Mouse (Mus musculus) ES-E14 (cell line): ENCODE measurements at regions not wholly inside any gene's neighbourhood (a gene's known extent, or its start where the extent isn't known, plus 50 kb on each side); places are given as distances from the start of the nearest gene placed in this dataset.

Experiments used
- DNase-seq: peaks from one replicate; pipeline ENCODE4 v3.0.0-alpha.2; 2013; ENCODE audit warnings: low read depth, low spot score
- H3K27ac ChIP-seq: 2 replicates; pipeline ENCODE4 v1.5.1; 2012; ENCODE audit warnings: low read depth, mild to moderate bottlenecking, low read length, moderate library complexity, mixed read lengths; ENCODE audit not compliant: poor library complexity, insufficient read depth, severe bottlenecking
- H3K36me3 ChIP-seq: 2 replicates; pipeline ENCODE4 v1.6.1; 2012; ENCODE audit warnings: mild to moderate bottlenecking, low read length, moderate library complexity, mixed read lengths; ENCODE audit not compliant: control insufficient read depth, poor library complexity, insufficient read depth, severe bottlenecking
- H3K4me1 ChIP-seq, 2 experiments: fragments of 150-350 bp in 1 of 2; sonication (generic) in 1 of 2; 2 replicates each; pipeline ENCODE4 v1.6.1; 2012; ENCODE audit warnings: low read length in 2 of 2, mild to moderate bottlenecking in 1 of 2, mixed read lengths in 1 of 2; ENCODE audit not compliant: control insufficient read depth in 2 of 2, insufficient read depth in 2 of 2, poor library complexity in 1 of 2
- H3K4me3 ChIP-seq, 2 experiments: fragments of 150-350 bp in 1 of 2; sonication (generic) in 1 of 2; 2 replicates each; pipeline ENCODE4 v1.5.1; 2012; ENCODE audit warnings: low read length in 2 of 2, low read depth in 1 of 2, mild to moderate bottlenecking in 1 of 2, mixed read lengths in 1 of 2; ENCODE audit not compliant: insufficient read depth in 1 of 2, poor library complexity in 1 of 2, severe bottlenecking in 1 of 2
- H3K9ac ChIP-seq: 2 replicates; pipeline ENCODE4 v1.6.1; 2012; ENCODE audit warnings: low read depth, mild to moderate bottlenecking, low read length, mixed read lengths; ENCODE audit not compliant: poor library complexity, insufficient read depth, severe bottlenecking
- H3K9me3 ChIP-seq: fragments of 150-350 bp; sonication (generic); 2 replicates; pipeline ENCODE4 v1.6.1; 2012; ENCODE audit warnings: low read depth, mild to moderate bottlenecking, low read length; ENCODE audit not compliant: control insufficient read depth, insufficient read depth
- CHD2 ChIP-seq: IDR thresholded peaks from 2 replicates; pipeline ENCODE4 v1.6.1; 2014; ENCODE audit warnings: mild to moderate bottlenecking, low read depth, low read length, inconsistent platforms
- HCFC1 ChIP-seq: IDR thresholded peaks from 2 replicates; pipeline ENCODE4 v1.6.1; 2012; ENCODE audit warnings: low read length, inconsistent platforms, borderline replicate concordance; ENCODE audit not compliant: insufficient read depth
- MAFK ChIP-seq: IDR thresholded peaks from 2 replicates; pipeline ENCODE4 v1.6.1; 2014; ENCODE audit warnings: mild to moderate bottlenecking, low read depth, low read length, inconsistent platforms; ENCODE audit not compliant: insufficient read depth
- ZC3H11A ChIP-seq: IDR thresholded peaks from 2 replicates; pipeline ENCODE4 v1.6.1; 2012; ENCODE audit warnings: low read depth, mild to moderate bottlenecking, inconsistent platforms, low read length, borderline replicate concordance
- ZNF384 ChIP-seq: IDR thresholded peaks from 2 replicates; pipeline ENCODE4 v1.6.1; 2012; ENCODE audit warnings: low read depth, low read length, inconsistent platforms
- in situ Hi-C, 2 experiments: fragments of 600-800 bp; cut with MboI; formaldehyde crosslinking; loops; one replicate each; pipeline ENCODE4 v1.15.1; 2025; ENCODE audit warnings: low sequenced_read_pairs in 2 of 2, inconsistent platforms in 1 of 2; ENCODE audit not compliant: unreplicated experiment in 2 of 2

- TF ChIP-seq ZC3H11A (no peak), MAFK (no peak), ZNF384 (no peak), CHD2 (no peak), HCFC1 (no peak)
- H3K27ac ChIP-seq = no peak overlapping the region
- H3K4me3 ChIP-seq = no peak overlapping the region
- in situ Hi-C loops = no loop called here
- H3K4me1 ChIP-seq = no peaks in the 10 kb centered on the region
- H3K9ac ChIP-seq = no peak overlapping the region
- DNase-seq = no peak
- H3K9me3 ChIP-seq = 0 out of 2 replicates have a peak, but pooled peaks cover 3% of the 10 kb centered on the region
- no peaks in the 10 kb centered on the region for H3K36me3 ChIP-seq
These were observed 186.9 kb downstream of the Tcp10c start for GRCm38 (mm10) chr17:13541249-13541648.

- Histone ChIP-seq H3K4me3 (no peak overlapping the region), H3K9me3 (0 out of 2 replicates have a peak, but pooled peaks cover 3% of the 10 kb centered on the region), H3K4me1 (no peaks in the 10 kb centered on the region), H3K36me3 (no peaks in the 10 kb centered on the region), H3K27ac (no peak overlapping the region), H3K9ac (no peak overlapping the region)
- DNase-seq = no peak
- TF ChIP-seq MAFK (no peak), CHD2 (no peak), ZNF384 (no peak), HCFC1 (no peak), ZC3H11A (no peak)
- in situ Hi-C loops = no loop called here
These were observed 187.9 kb downstream of the Tcp10c start for GRCm38 (mm10) chr17:13542261-13542660.

GRCm38 (mm10) chr17:13542856-13543255, 188.5 kb downstream of the Tcp10c start:
- in situ Hi-C loops = no loop called here
- H3K36me3 ChIP-seq = no peaks in the 10 kb centered on the region
- no peak overlapping the region for H3K27ac ChIP-seq
- no peak overlapping the region for H3K4me3 ChIP-seq
- H3K9me3 ChIP-seq = 0 out of 2 replicates have a peak, but pooled peaks cover 3% of the 10 kb centered on the region
- H3K9ac ChIP-seq = no peak overlapping the region
- no peaks in the 10 kb centered on the region for H3K4me1 ChIP-seq
- DNase-seq = no peak
- no peak for TF ChIP-seq ZC3H11A
- no peak for TF ChIP-seq HCFC1
- TF ChIP-seq ZNF384 = no peak
- no peak for TF ChIP-seq CHD2
- TF ChIP-seq MAFK = no peak

- TF ChIP-seq CHD2 = no peak
- TF ChIP-seq ZNF384 = no peak
- TF ChIP-seq MAFK = no peak
- peaks cover 9% of the 10 kb centered on the region for H3K9me3 ChIP-seq
These were observed 189.8 kb downstream of the Tcp10c start for GRCm38 (mm10) chr17:13544036-13544795.

GRCm38 (mm10) chr17:13546249-13546648, 191.9 kb downstream of the Tcp10c start:
- no peaks in the 10 kb centered on the region for H3K36me3 ChIP-seq
- no peaks in the 10 kb centered on the region for H3K4me1 ChIP-seq
- TF ChIP-seq HCFC1 (no peak), ZNF384 (no peak), CHD2 (no peak), MAFK (no peak), ZC3H11A (no peak)
- no peak for DNase-seq
- H3K27ac ChIP-seq = no peak overlapping the region
- no peak overlapping the region for H3K9ac ChIP-seq
- peaks cover 20% of the 10 kb centered on the region for H3K9me3 ChIP-seq
- H3K4me3 ChIP-seq = no peak overlapping the region
- in situ Hi-C loops = no loop called here

More at GRCm38 (mm10) chr17:13544036-13544795, 189.8 kb downstream of the Tcp10c start:
- in situ Hi-C loops = no loop called here
- no peak for DNase-seq
- H3K4me1 ChIP-seq = no peaks in the 10 kb centered on the region
- H3K4me3 ChIP-seq = no peak overlapping the region
- no peak overlapping the region for H3K27ac ChIP-seq
- no peaks in the 10 kb centered on the region for H3K36me3 ChIP-seq
- no peak overlapping the region for H3K9ac ChIP-seq
